Mouse (Mus musculus) lung, embryonic 16.5 days (tissue): ENCODE measurements around the gene Rtl4. TPM values are rescaled to one million over a fixed set of nuclear protein-coding genes. Genes with fewer than 3 reads are reported as not detected.

Source experiments
- ATAC-seq: fragments of 200-750 bp; cut with Nextera tagmentation; 2 replicates; pipeline ENCODE4 v1.8.0; 2017; ENCODE audit warnings: low read depth, mild to moderate bottlenecking, moderate library complexity
- H3K27ac ChIP-seq: fragments of 300-500 bp; sonication (generic); 2 replicates; pipeline ENCODE4 v1.5.1; 2014; ENCODE audit warnings: mild to moderate bottlenecking, control low read depth, low read length
- H3K27me3 ChIP-seq: fragments of 300-500 bp; sonication (generic); 2 replicates; pipeline ENCODE4 v1.6.1; 2014; ENCODE audit warnings: low read depth, low read length, mixed read lengths; ENCODE audit not compliant: control insufficient read depth, insufficient read depth
- H3K36me3 ChIP-seq: fragments of 300-500 bp; sonication (generic); 2 replicates; pipeline ENCODE4 v1.6.1; 2014; ENCODE audit warnings: low read length; ENCODE audit not compliant: control insufficient read depth, insufficient read depth
- H3K4me1 ChIP-seq: fragments of 300-500 bp; sonication (generic); replicated peaks from 2 replicates; pipeline ENCODE4 v1.6.1; 2014; ENCODE audit warnings: low read length, mixed read lengths; ENCODE audit not compliant: control insufficient read depth, insufficient read depth
- H3K4me2 ChIP-seq: fragments of 300-500 bp; sonication (generic); 2 replicates; pipeline ENCODE4 v1.6.1; 2014; ENCODE audit warnings: low read depth, low read length, control low read depth
- H3K4me3 ChIP-seq: fragments of 300-500 bp; sonication (generic); 2 replicates; pipeline ENCODE4 v1.5.1; 2014; ENCODE audit warnings: mild to moderate bottlenecking, low read length, control low read depth
- H3K9ac ChIP-seq: fragments of 300-500 bp; sonication (generic); 2 replicates; pipeline ENCODE4 v1.6.1; 2014; ENCODE audit warnings: low read length, control low read depth
- H3K9me3 ChIP-seq: fragments of 300-500 bp; sonication (generic); 2 replicates; pipeline ENCODE4 v1.6.1; 2016; ENCODE audit warnings: low read length; ENCODE audit not compliant: control insufficient read depth
- WGBS: fragments of 180-500 bp; shearing (Covaris S2); extraction: QIAGEN DNeasy Blood & Tissue Kit; methylation state at CpG from one replicate; pipeline ENCODE4 v1.1.7; 2014; 5-methylcytosine and 5-hydroxymethylcytosine counted together
- polyA plus RNA-seq: library from polyadenylated mRNA; unstranded; fragments of >200 nt; fragmentation: Nextera tagmentation; extraction: Ambion mirVana; gene quantifications from 2 replicates; pipeline ENCODE4 v1.2.1, GENCODE M21; 2015

Rtl4 gene
- 0.11 and 0.14 TPM in 2 replicates for polyA plus RNA-seq

GRCm38 (mm10) chrX:144688207-144689118 is at the start of gene Rtl4:
TSS of gene Rtl4 (plus strand) at chrX:144688907.
- 12% methylated on average over 23 of the region's 31 CpGs for WGBS
- no peak within 1 kb of the TSS for H3K27ac ChIP-seq
- H3K9ac ChIP-seq = peak within 1 kb of the TSS; percentile 39
- peaks cover 16% of the 10 kb centered on the region for H3K27me3 ChIP-seq
- no peaks in the 10 kb centered on the region for H3K9me3 ChIP-seq
- peak; percentile 54 for ATAC-seq
- H3K4me3 ChIP-seq = peak within 1 kb of the TSS; percentile 50
- H3K36me3 ChIP-seq = no peaks in the 10 kb centered on the region
- no peaks in the 10 kb centered on the region for H3K4me1 ChIP-seq
- peak within 1 kb of the TSS; percentile 72 for H3K4me2 ChIP-seq

- H3K4me2 ChIP-seq = no peak overlapping the region
- ATAC-seq = no peak
- no peak overlapping the region for H3K9ac ChIP-seq
- H3K4me3 ChIP-seq = no peak overlapping the region
- no peak overlapping the region for H3K27ac ChIP-seq
- no peaks in the 10 kb centered on the region for H3K27me3 ChIP-seq
- no peaks in the 10 kb centered on the region for H3K9me3 ChIP-seq
- no peaks in the 10 kb centered on the region for H3K4me1 ChIP-seq
- 54% methylated on average over 2 of the region's 3 CpGs for WGBS
- no peaks in the 10 kb centered on the region for H3K36me3 ChIP-seq
These were observed 44.0 kb upstream of the Rtl4 start for GRCm38 (mm10) chrX:144644756-144645155.

- ATAC-seq = no peak
- H3K9me3 ChIP-seq = no peaks in the 10 kb centered on the region
- H3K27me3 ChIP-seq = no peaks in the 10 kb centered on the region
- H3K9ac ChIP-seq = no peak overlapping the region
- no peaks in the 10 kb centered on the region for H3K4me1 ChIP-seq
- H3K36me3 ChIP-seq = no peaks in the 10 kb centered on the region
- no peak overlapping the region for H3K4me2 ChIP-seq
- WGBS = 36% methylated on average over 1 of the region's 1 CpGs
- H3K27ac ChIP-seq = no peak overlapping the region
- no peak overlapping the region for H3K4me3 ChIP-seq
These were observed 43.3 kb upstream of the Rtl4 start for GRCm38 (mm10) chrX:144645394-144645793.

- H3K9ac ChIP-seq = no peak overlapping the region
- H3K4me1 ChIP-seq = no peaks in the 10 kb centered on the region
- H3K4me2 ChIP-seq = no peak overlapping the region
- ATAC-seq = no peak
- H3K4me3 ChIP-seq = no peak overlapping the region
- H3K36me3 ChIP-seq = no peaks in the 10 kb centered on the region
- no peak overlapping the region for H3K27ac ChIP-seq
- 55% methylated on average over 2 of the region's 2 CpGs for WGBS
- no peaks in the 10 kb centered on the region for H3K9me3 ChIP-seq
- H3K27me3 ChIP-seq = no peaks in the 10 kb centered on the region
These were observed 36.5 kb upstream of the Rtl4 start for GRCm38 (mm10) chrX:144652196-144652595.

- no peaks in the 10 kb centered on the region for H3K9me3 ChIP-seq
- H3K27ac ChIP-seq = no peak overlapping the region
- peaks cover 16% of the 10 kb centered on the region for H3K27me3 ChIP-seq
- no peak overlapping the region for H3K9ac ChIP-seq
- no peaks in the 10 kb centered on the region for H3K36me3 ChIP-seq
- whole genome bisulfite sequencing = 33% methylated on average over 20 of the region's 20 CpGs
- H3K4me1 ChIP-seq = no peaks in the 10 kb centered on the region
- peak overlapping the region; percentile 72 for H3K4me2 ChIP-seq
- H3K4me3 ChIP-seq = peak overlapping the region; percentile 50; the same call in 1 of the 2 replicates
- ATAC-seq = no peak
These were observed 965 bp upstream of the Rtl4 start for GRCm38 (mm10) chrX:144687742-144688141.

GRCm38 (mm10) chrX:144688142-144688206 is 733 bp upstream of the Rtl4 start, which contains the start of gene Trpc5:
TSS of gene Trpc5 (minus strand) at chrX:144688180.
- Histone ChIP-seq H3K9ac (peak within 1 kb of the TSS; percentile 39), H3K4me3 (peak within 1 kb of the TSS; percentile 50), H3K27ac (no peak within 1 kb of the TSS), H3K9me3 (no peaks in the 10 kb centered on the region), H3K4me1 (no peaks in the 10 kb centered on the region), H3K4me2 (peak within 1 kb of the TSS; percentile 72), H3K27me3 (peaks cover 16% of the 10 kb centered on the region), H3K36me3 (no peaks in the 10 kb centered on the region)
- no CpG with 5 or more reads among the region's 1 CpGs for WGBS
- ATAC-seq = no peak

- Histone ChIP-seq H3K4me1 (no peaks in the 10 kb centered on the region), H3K4me2 (peak overlapping the region; percentile 72), H3K27ac (no peak overlapping the region), H3K9ac (peak overlapping the region; percentile 39), H3K36me3 (no peaks in the 10 kb centered on the region), H3K4me3 (peak overlapping the region; percentile 50), H3K9me3 (no peaks in the 10 kb centered on the region), H3K27me3 (peaks cover 16% of the 10 kb centered on the region)
- WGBS = 13% methylated on average over 20 of the region's 21 CpGs
- peak; percentile 49; the same call in 1 of the 2 replicates for ATAC-seq
These were observed 582 bp downstream of the Rtl4 start for GRCm38 (mm10) chrX:144689119-144689858.

- H3K9me3 ChIP-seq = no peaks in the 10 kb centered on the region
- no peak for ATAC-seq
- H3K4me2 ChIP-seq = peak overlapping the region; percentile 72
- peak overlapping the region; percentile 50; the same call in 1 of the 2 replicates for H3K4me3 ChIP-seq
- no peaks in the 10 kb centered on the region for H3K4me1 ChIP-seq
- H3K9ac ChIP-seq = no peak overlapping the region
- no peaks in the 10 kb centered on the region for H3K36me3 ChIP-seq
- 18% methylated on average over 7 of the region's 7 CpGs for WGBS
- H3K27ac ChIP-seq = no peak overlapping the region
- H3K27me3 ChIP-seq = peaks cover 16% of the 10 kb centered on the region
These were observed 1.1 kb downstream of the Rtl4 start for GRCm38 (mm10) chrX:144689859-144690181.

- Histone ChIP-seq H3K9ac (no peak overlapping the region), H3K4me3 (no peak overlapping the region), H3K4me2 (no peak overlapping the region), H3K36me3 (no peaks in the 10 kb centered on the region), H3K4me1 (no peaks in the 10 kb centered on the region), H3K27ac (no peak overlapping the region), H3K9me3 (no peaks in the 10 kb centered on the region), H3K27me3 (no peaks in the 10 kb centered on the region)
- ATAC-seq = no peak
- WGBS = 64% methylated on average over 1 of the region's 1 CpGs
These were observed 27.6 kb downstream of the Rtl4 start for GRCm38 (mm10) chrX:144716330-144716729.
